Mouse (Mus musculus) stomach, embryonic 14.5 days (tissue): ENCODE data around the gene Opalin. TPM values are rescaled to one million over a fixed set of nuclear protein-coding genes. Genes with fewer than 3 reads are reported as not detected.
A peak's percentile ranks its signal among the peaks of the same experiment; 100 is the strongest.

Experiments
- ATAC-seq: fragments of 200-750 bp; cut with Nextera tagmentation; 2 replicates; pipeline ENCODE4 v1.8.0; 2017; ENCODE audit warnings: low read depth, moderate TSS enrichment; ENCODE audit not compliant: insufficient number of reproducible peaks, insufficient read depth, low FRiP score
- H3K27ac ChIP-seq: fragments of 300-500 bp; sonication (generic); 2 replicates; pipeline ENCODE4 v1.5.1; 2014; ENCODE audit warnings: mild to moderate bottlenecking, low read length, moderate library complexity, mixed read lengths
- H3K27me3 ChIP-seq: fragments of 300-500 bp; sonication (generic); 2 replicates; pipeline ENCODE4 v1.6.1; 2014; ENCODE audit warnings: low read length, control low read depth, mixed read lengths; ENCODE audit not compliant: control insufficient read depth, insufficient read depth
- H3K36me3 ChIP-seq: fragments of 300-500 bp; sonication (generic); 2 replicates; pipeline ENCODE4 v1.6.1; 2014; ENCODE audit warnings: mild to moderate bottlenecking, control low read depth, low read length, moderate library complexity, mixed read lengths; ENCODE audit not compliant: control insufficient read depth, insufficient read depth
- H3K4me1 ChIP-seq: fragments of 300-500 bp; sonication (generic); 2 replicates; pipeline ENCODE4 v1.6.1; 2014; ENCODE audit warnings: low read length, control low read depth, mixed read lengths; ENCODE audit not compliant: control insufficient read depth, insufficient read depth
- H3K4me2 ChIP-seq: fragments of 300-500 bp; sonication (generic); replicated peaks from 2 replicates; pipeline ENCODE4 v1.6.1; 2014; ENCODE audit warnings: low read depth, low read length, control low read depth
- H3K4me3 ChIP-seq: fragments of 300-500 bp; sonication (generic); 2 replicates; pipeline ENCODE4 v1.5.1; 2014; ENCODE audit warnings: low read depth, low read length, control low read depth
- H3K9ac ChIP-seq: fragments of 300-500 bp; sonication (generic); replicated peaks from 2 replicates; pipeline ENCODE4 v1.6.1; 2014; ENCODE audit warnings: low read depth, mild to moderate bottlenecking, control low read depth, low read length, moderate library complexity, mixed read lengths
- H3K9me3 ChIP-seq: fragments of 300-500 bp; sonication (generic); 2 replicates; pipeline ENCODE4 v1.6.1; 2016; ENCODE audit warnings: low read depth, low read length, control low read depth; ENCODE audit not compliant: control insufficient read depth
- WGBS: fragments of 180-500 bp; shearing (Covaris S2); extraction: QIAGEN DNeasy Blood & Tissue Kit; methylation state at CpG from one replicate; pipeline ENCODE4 v1.1.7; 2014; 5-methylcytosine and 5-hydroxymethylcytosine counted together
- polyA plus RNA-seq: library from polyadenylated mRNA; unstranded; fragments of >200 nt; fragmentation: Nextera tagmentation; extraction: Ambion mirVana; gene quantifications from 2 replicates; pipeline ENCODE4 v1.2.1, GENCODE M21; 2014

Opalin gene
- polyA plus RNA-seq, 1 experiment from 2014 or later, result not detected

DNA sequence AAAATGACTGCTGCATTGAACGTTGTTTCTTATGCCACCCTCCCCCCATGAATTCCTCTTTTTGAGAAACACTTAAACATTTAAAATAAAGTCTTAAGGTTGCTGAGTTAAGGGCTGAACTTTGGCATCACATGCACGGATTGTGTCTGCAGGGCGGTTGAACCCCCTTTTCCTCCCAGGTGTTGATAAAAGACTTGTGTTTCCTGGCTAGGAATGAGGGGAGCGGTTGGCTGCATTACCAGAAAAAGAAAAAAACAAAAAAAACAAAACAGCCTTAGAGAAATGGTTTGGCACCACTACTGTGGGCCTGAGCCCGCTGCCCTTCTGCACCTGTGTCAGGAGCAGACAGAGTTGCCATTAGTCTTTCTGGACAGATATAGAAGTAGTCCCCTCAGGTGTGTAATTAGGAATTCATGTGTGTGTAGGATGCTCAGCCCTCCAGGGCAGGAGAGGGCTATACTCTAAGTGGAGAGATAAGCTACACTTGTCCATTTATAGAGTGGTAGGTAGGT is 57.7 kb downstream of the Opalin start:
- Histone ChIP-seq H3K27ac (no peak overlapping the region), H3K9me3 (no peaks in the 10 kb centered on the region), H3K27me3 (no peaks in the 10 kb centered on the region), H3K4me1 (no peaks in the 10 kb centered on the region), H3K4me2 (no peak overlapping the region), H3K36me3 (no peaks in the 10 kb centered on the region), H3K9ac (no peak overlapping the region), H3K4me3 (no peak overlapping the region)
- ATAC-seq, result no peak
- WGBS, result 69% methylated on average over 5 of the region's 5 CpGs

DNA sequence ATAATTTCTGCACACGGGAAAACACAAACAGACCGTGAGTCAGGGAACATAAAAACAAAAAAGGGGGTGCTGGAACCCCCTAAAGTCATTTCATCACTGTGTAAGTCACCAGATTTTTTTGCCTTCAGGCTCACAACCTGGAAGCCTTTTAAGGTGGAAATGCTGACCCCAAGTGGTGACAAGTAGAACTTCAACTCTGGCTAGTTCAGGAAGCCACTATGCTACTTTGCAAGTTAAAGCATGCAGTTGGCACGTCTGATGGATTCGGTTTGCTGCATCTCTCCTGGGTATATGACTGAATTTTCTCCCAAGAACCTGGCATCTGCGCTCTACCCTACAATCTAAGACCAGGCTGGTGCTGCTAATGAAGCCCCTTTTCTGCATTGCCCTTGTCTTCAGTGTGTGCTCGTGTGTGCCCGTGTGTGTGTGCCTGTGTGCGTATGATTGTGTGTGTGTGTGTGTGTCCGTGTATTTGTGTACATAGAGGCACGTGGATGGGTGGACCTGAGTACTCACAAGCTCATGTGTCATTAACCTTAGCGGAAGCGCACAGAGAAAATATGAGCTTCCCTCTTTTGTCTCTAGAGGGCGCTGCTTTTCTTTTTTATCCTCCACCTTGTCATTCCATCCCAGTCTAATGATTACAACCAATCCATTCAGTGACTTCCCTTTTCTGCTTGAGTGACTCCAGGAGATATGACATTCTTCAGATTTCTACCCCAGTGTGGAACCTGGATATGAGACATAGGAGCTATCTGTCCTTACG is 60.8 kb downstream of the Opalin start:
- Histone ChIP-seq H3K4me2 (peak overlapping the region; percentile 31), H3K9ac (no peak overlapping the region), H3K4me1 (peaks cover 10% of the 10 kb centered on the region; the same call in 1 of the 2 replicates), H3K4me3 (no peak overlapping the region), H3K9me3 (no peaks in the 10 kb centered on the region), H3K36me3 (no peaks in the 10 kb centered on the region), H3K27me3 (no peaks in the 10 kb centered on the region), H3K27ac (no peak overlapping the region)
- 19% methylated on average over 14 of the region's 14 CpGs for WGBS
- ATAC-seq, result no peak; the same call in 1 of the 2 replicates

DNA sequence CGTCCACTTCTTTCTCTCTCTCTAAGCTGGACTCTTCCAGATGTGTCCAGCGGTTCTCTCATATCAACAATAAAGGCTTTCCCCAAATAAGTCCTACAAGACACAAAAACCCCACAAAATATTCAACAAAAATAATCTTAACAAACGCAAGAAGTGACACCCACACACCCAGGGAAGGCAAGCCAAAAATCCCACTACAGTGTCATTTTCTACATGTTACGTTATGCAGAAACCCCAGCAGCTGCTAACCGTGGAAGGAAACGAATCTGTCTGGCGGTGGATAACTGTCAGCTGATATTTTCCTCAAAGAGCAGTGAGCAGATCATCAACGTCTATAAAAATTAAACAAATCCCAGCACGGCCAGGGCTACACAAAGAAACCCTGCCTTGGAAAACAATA is 62.9 kb downstream of the Opalin start:
- 15% methylated on average over 9 of the region's 9 CpGs for WGBS
- H3K9me3 ChIP-seq, result no peaks in the 10 kb centered on the region
- no peak overlapping the region for H3K4me3 ChIP-seq
- no peak overlapping the region; the same call in 1 of the 2 replicates for H3K27ac ChIP-seq
- no peaks in the 10 kb centered on the region for H3K27me3 ChIP-seq
- H3K36me3 ChIP-seq, result no peaks in the 10 kb centered on the region
- H3K4me1 ChIP-seq, result peaks cover 10% of the 10 kb centered on the region; the same call in 1 of the 2 replicates
- no peak for ATAC-seq
- H3K9ac ChIP-seq, result no peak overlapping the region
- H3K4me2 ChIP-seq, result no peak overlapping the region

DNA sequence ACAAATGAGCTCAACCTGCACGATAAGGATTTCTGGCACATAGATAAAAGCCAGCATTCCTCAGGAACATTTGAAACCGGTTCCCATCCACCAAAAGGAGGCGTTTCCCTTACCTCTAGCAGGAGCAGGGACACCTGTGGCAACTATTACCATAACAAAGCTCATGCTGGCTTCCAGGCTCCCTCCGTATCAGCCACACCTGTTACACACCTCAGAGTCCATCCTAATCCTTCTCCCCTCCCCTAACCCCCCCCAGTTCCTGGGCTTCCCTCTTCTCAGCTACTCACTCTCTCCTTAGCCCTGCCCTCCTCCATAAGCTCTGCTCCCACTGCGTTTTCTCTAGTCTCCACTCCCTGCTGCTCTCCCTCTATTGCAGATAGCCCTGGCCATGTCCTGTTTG is 63.3 kb downstream of the Opalin start:
- peak overlapping the region; percentile 18; the same call in 1 of the 2 replicates for H3K4me2 ChIP-seq
- no peaks in the 10 kb centered on the region for H3K9me3 ChIP-seq
- peak; percentile 66; the same call in 1 of the 2 replicates for ATAC-seq
- no peak overlapping the region for H3K9ac ChIP-seq
- H3K27ac ChIP-seq, result no peak overlapping the region; the same call in 1 of the 2 replicates
- 3% methylated on average over 5 of the region's 5 CpGs for WGBS
- H3K27me3 ChIP-seq, result no peaks in the 10 kb centered on the region
- peaks cover 10% of the 10 kb centered on the region; the same call in 1 of the 2 replicates for H3K4me1 ChIP-seq
- no peaks in the 10 kb centered on the region for H3K36me3 ChIP-seq
- no peak overlapping the region for H3K4me3 ChIP-seq

Other genes with a start within 250 kb of the Opalin start
- 7.7 and 9.3 TPM in 2 replicates for gene Ccnj, start 245.8 kb downstream of the Opalin start, polyA plus RNA-seq
- 15.2 and 17.9 TPM in 2 replicates for gene Zfp518a, start 182.4 kb downstream of the Opalin start, polyA plus RNA-seq
- 2.6 and 2.8 TPM in 2 replicates for gene Blnk, start 82.6 kb downstream of the Opalin start, polyA plus RNA-seq
- gene Dntt, start 47.8 kb downstream of the Opalin start, polyA plus RNA-seq, result not detected in 2 replicates
- 0.14 and 0.25 TPM in 2 replicates for gene Tll2, start 129.7 kb upstream of the Opalin start, polyA plus RNA-seq
- 141 and 169 TPM in 2 replicates for gene Tm9sf3, start 186.9 kb upstream of the Opalin start, polyA plus RNA-seq